Mouse (Mus musculus): ENCODE measurements around the gene Nckipsd. TPM values are rescaled to one million over a fixed set of nuclear protein-coding genes. Genes with fewer than 3 reads are reported as not detected.

Nckipsd gene
- total RNA-seq, 2 experiments from 2014 or later, result 3.6 to 5.3 TPM

- DNase-seq, result no peak
- intact Hi-C loops (cut with DNase I), result no loop called here
- no peak for TF ChIP-seq CTCF (IDR thresholded peaks at IDR 0.05)
- H3K4me3 ChIP-seq, result peak overlapping the region; percentile 78
- no peak overlapping the region for H3K27ac ChIP-seq
These were observed 23.5 kb downstream of the Nckipsd start for GRCm38 (mm10) chr9:108831637-108832036.

- peak; percentile 11; the same call in 1 of the 2 replicates for TF ChIP-seq CTCF (IDR thresholded peaks at IDR 0.05)
- peak; percentile 92 for DNase-seq
- H3K4me3 ChIP-seq, result peak overlapping the region; percentile 78
- H3K27ac ChIP-seq, result no peak overlapping the region
- intact Hi-C loops (cut with DNase I), result no loop called here
These were observed 24.4 kb downstream of the Nckipsd start for GRCm38 (mm10) chr9:108832390-108833108.

GRCm38 (mm10) chr9:108842989-108843388 lies 34.8 kb downstream of the Nckipsd start:
- TF ChIP-seq CTCF (IDR thresholded peaks at IDR 0.05), result peak; percentile 62
- Histone ChIP-seq H3K4me3 (no peak overlapping the region), H3K27ac (no peak overlapping the region)
- intact Hi-C loops (cut with DNase I), result no loop called here
- peak; percentile 87 for DNase-seq

GRCm38 (mm10) chr9:108845390-108845789 lies 37.2 kb downstream of the Nckipsd start:
- DNase-seq, result no peak
- intact Hi-C loops (cut with DNase I), result no loop called here
- Histone ChIP-seq H3K4me3 (no peak overlapping the region), H3K27ac (no peak overlapping the region)
- no peak for TF ChIP-seq CTCF (IDR thresholded peaks at IDR 0.05)

DNA sequence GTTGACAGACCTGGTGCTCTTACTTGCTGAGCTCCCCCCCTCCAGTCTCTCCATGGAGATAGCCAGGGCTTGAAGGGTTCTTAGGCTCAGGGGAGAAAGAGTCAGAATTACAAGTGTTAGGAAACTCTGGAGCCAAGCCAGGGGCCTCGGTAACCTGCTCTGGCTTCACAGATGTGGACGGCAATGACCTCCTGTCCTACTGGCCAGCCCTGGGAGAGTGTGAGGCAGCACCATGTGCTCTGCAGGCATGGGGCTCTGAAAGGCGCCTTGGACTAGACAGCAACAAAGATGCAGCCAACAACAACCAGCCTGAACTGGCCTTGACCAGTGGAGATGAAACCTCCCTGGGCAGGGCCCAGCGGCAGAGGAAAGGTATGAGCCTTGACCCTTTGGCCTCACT lies 39.2 kb downstream of the Nckipsd start:
- intact Hi-C loops (cut with DNase I), result no loop called here
- Histone ChIP-seq H3K27ac (no peak overlapping the region), H3K4me3 (no peak overlapping the region)
- TF ChIP-seq CTCF (IDR thresholded peaks at IDR 0.05), result no peak
- peak; percentile 36 for DNase-seq

DNA sequence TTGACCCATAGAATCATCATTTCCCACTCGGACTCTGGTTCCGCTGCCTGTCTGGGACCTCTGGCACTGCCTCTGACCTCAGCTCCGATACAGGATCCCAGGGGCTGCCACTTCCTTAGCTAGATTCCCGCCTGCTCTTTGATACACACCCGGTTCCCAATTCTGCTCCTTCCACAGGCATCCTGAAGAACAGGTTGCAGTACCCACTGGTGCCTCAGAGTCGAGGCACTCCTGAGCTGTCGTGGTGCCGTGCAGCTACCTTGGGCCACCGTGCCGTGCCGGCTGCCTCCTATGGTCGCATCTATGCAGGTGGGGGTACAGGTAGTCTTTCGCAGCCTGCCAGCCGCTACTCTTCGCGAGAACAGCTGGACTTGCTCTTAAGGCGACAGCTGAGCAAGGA lies 40.3 kb downstream of the Nckipsd start:
- TF ChIP-seq CTCF (IDR thresholded peaks at IDR 0.05), result no peak
- no peak overlapping the region for H3K27ac ChIP-seq
- DNase-seq, result peak; percentile 15
- intact Hi-C loops (cut with DNase I), result no loop called here
- no peak overlapping the region for H3K4me3 ChIP-seq

GRCm38 (mm10) chr9:108852976-108853375 lies 44.8 kb downstream of the Nckipsd start, which contains the start of gene Slc26a6:
TSS of gene Slc26a6 (plus strand) at chr9:108853283.
- Histone ChIP-seq H3K27ac (peak within 1 kb of the TSS; percentile 97), H3K4me3 (peak within 1 kb of the TSS; percentile 89)
- TF ChIP-seq CTCF (IDR thresholded peaks at IDR 0.05), result no peak
- peak; percentile 85 for DNase-seq
- intact Hi-C loops (cut with DNase I), result loop anchor here (1.0 kb wide), 1 partner anchor 83 kb away; the partner anchor contains the start of gene Uqcrc1

- TF ChIP-seq CTCF (IDR thresholded peaks at IDR 0.05), result peak; percentile 86
- Histone ChIP-seq H3K4me3 (peak overlapping the region; percentile 89), H3K27ac (peak overlapping the region; percentile 97)
- intact Hi-C loops (cut with DNase I), result loop anchor here (1.0 kb wide), 1 partner anchor 83 kb away; the partner anchor contains the start of gene Uqcrc1
- DNase-seq, result peak; percentile 96
These were observed 45.6 kb downstream of the Nckipsd start for GRCm38 (mm10) chr9:108853635-108854240.

DNA sequence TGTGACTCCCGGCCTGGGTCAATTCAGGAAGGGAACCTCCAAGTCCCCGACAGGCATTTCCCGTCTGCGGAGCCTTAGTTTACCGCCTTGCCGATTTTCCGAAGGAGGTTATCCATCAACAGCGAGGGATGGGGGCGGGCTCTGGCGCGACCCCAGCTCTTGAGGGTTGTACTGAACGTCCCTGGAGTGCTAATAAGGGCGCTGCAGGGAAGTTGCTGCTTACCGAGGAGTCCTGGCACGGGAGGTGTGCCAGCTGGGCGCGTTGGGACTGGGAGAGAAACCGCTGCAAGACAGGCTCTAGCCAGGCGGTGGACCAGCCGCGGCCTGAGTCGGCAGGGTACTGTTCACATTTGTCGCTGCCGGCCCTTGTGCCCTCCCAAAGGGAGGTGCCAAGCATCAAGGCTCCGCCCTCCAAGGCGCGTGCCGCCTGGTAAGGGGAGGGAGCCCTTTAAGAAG lies 46.1 kb downstream of the Nckipsd start:
- DNase-seq, result peak; percentile 94
- intact Hi-C loops (cut with DNase I), result no loop called here

DNA sequence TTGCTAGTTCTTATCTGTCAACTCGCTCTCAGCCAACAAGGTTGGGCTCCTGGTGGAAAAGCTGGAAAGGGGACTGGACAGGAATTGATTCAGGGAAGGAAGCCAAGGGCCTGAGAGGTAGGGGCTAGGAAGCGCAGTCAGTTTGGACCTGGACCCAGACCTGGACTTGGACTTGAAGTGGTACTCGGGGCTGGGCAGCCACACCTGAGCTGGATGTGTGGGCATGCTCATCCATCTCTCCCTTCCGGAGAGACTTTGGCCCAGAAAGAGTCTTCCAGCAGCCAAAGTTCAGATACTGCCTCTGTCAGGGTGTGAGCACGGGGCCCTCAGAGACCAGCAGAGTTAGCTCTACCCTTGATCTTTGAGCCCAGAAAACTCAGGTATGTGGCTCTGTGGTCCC lies 47.2 kb downstream of the Nckipsd start:
- DNase-seq, result peak; percentile 21
- H3K27ac ChIP-seq, result peak overlapping the region; percentile 97
- peak overlapping the region; percentile 89 for H3K4me3 ChIP-seq
- no peak for TF ChIP-seq CTCF (IDR thresholded peaks at IDR 0.05)
- intact Hi-C loops (cut with DNase I), result no loop called here

More for the DNA sequence above, 46.1 kb downstream of the Nckipsd start:
- peak overlapping the region; percentile 97 for H3K27ac ChIP-seq
- peak overlapping the region; percentile 89 for H3K4me3 ChIP-seq
- no peak for TF ChIP-seq CTCF (IDR thresholded peaks at IDR 0.05)

- intact Hi-C loops (cut with DNase I), result no loop called here
- no peak for TF ChIP-seq CTCF (IDR thresholded peaks at IDR 0.05)
- Histone ChIP-seq H3K4me3 (peak overlapping the region; percentile 26; the same call in 1 of the 2 replicates), H3K27ac (peak overlapping the region; percentile 73)
- DNase-seq, result peak; percentile 61
These were observed 50.8 kb downstream of the Nckipsd start for GRCm38 (mm10) chr9:108858792-108859527.

Small RNAs within 50 kb of the gene (microRNA-seq; reads per million reads assigned to microRNA genes)
- gene Gm23156, result not detected

Other genes with a start within 250 kb of the Nckipsd start
- gene Impdh2, start 248.1 kb upstream of the Nckipsd start, total RNA-seq (2021), result 10 to 100 TPM; 59.7 to 67.4 TPM
- gene Ndufaf3, start 240.9 kb upstream of the Nckipsd start, total RNA-seq (2021), result 10 to 100 TPM; 20.6 to 39.2 TPM
- gene Dalrd3, start 238.5 kb upstream of the Nckipsd start, total RNA-seq (2021), result 10 to 100 TPM in 1 of 2 experiments, 1 to 10 TPM in 1; 8.0 to 11.3 TPM
- gene Wdr6, start 229.6 kb upstream of the Nckipsd start, total RNA-seq (2021), result 1 to 10 TPM; 6.7 to 7.3 TPM
- gene P4htm, start 210.7 kb upstream of the Nckipsd start, total RNA-seq (2021), result 1 to 10 TPM; 3.7 to 3.9 TPM
- gene Arih2, start 159.0 kb upstream of the Nckipsd start, total RNA-seq (2021), result 10 to 100 TPM; 61.9 to 83.9 TPM
- gene Slc25a20, start 146.3 kb upstream of the Nckipsd start, total RNA-seq (2021), result 10 to 100 TPM; 55.2 to 96.6 TPM
- gene Prkar2a, start 119.1 kb upstream of the Nckipsd start, total RNA-seq (2021), result 100 to 1,000 TPM; 164 to 181 TPM
- 10 to 100 TPM; 16.0 to 16.7 TPM for gene Ip6k2, start 24.6 kb upstream of the Nckipsd start, total RNA-seq (2021)
- under 1 TPM in 1 of 2 experiments, not detected in 1; 0.05 TPM for gene Celsr3, start 18.0 kb downstream of the Nckipsd start, total RNA-seq (2021)
- gene Slc26a6, start 44.9 kb downstream of the Nckipsd start, total RNA-seq (2021), result 10 to 100 TPM; 15.7 to 21.2 TPM
- not detected for gene Tmem89, start 106.3 kb downstream of the Nckipsd start, total RNA-seq (2021)
- 1,000 to 10,000 TPM in 1 of 2 experiments, 100 to 1,000 TPM in 1; 834 to 1,182 TPM for gene Uqcrc1, start 128.3 kb downstream of the Nckipsd start, total RNA-seq (2021)
- 1 to 10 TPM in 1 of 2 experiments, under 1 TPM in 1; 0.95 to 3.0 TPM for gene Col7a1, start 145.2 kb downstream of the Nckipsd start, total RNA-seq (2021)
- 1 to 10 TPM in 1 of 2 experiments, under 1 TPM in 1; 0.47 to 1.1 TPM for gene Ucn2, start 177.6 kb downstream of the Nckipsd start, total RNA-seq (2021)
- gene Pfkfb4, start 183.4 kb downstream of the Nckipsd start, total RNA-seq (2021), result 10 to 100 TPM; 26.4 to 58.3 TPM
- 10 to 100 TPM; 15.9 to 17.0 TPM for gene Shisa5, start 230.2 kb downstream of the Nckipsd start, total RNA-seq (2021)

Data from gastrocnemius, adult 2 months (tissue).